Mouse (Mus musculus) 3T3-L1 (cell line): Measurements from ENCODE around the gene Carns1.
A peak's percentile ranks its signal among the peaks of the same experiment; 100 is the strongest.

Experiments used
- DNase-seq: peaks from one replicate; pipeline ENCODE4 v3.0.0-alpha.2; 2015; ENCODE audit warnings: low read depth, low spot score

Gene Carns1

GRCm38 (mm10) chr19:4150567-4151487 is 24.5 kb downstream of the Carns1 start:
- DNase-seq = no peak

GRCm38 (mm10) chr19:4149764-4150461 is 25.4 kb downstream of the Carns1 start:
- no peak for DNase-seq

GRCm38 (mm10) chr19:4149283-4149682 is 26.0 kb downstream of the Carns1 start:
- no peak for DNase-seq

GRCm38 (mm10) chr19:4148819-4149218 is 26.5 kb downstream of the Carns1 start:
- no peak for DNase-seq

- DNase-seq = peak; percentile 95
These were observed 26.8 kb downstream of the Carns1 start, which contains the start of gene Coro1b for GRCm38 (mm10) chr19:4148491-4148806. Gene Coro1b (plus strand): TSS chr19:4148619.

GRCm38 (mm10) chr19:4147782-4148490 is 27.3 kb downstream of the Carns1 start:
- DNase-seq = no peak

- DNase-seq = no peak
These were observed 28.3 kb downstream of the Carns1 start for GRCm38 (mm10) chr19:4147022-4147405.

GRCm38 (mm10) chr19:4146366-4147021 is 28.8 kb downstream of the Carns1 start:
- DNase-seq = no peak

- no peak for DNase-seq
These were observed 29.3 kb downstream of the Carns1 start for GRCm38 (mm10) chr19:4145936-4146335.

GRCm38 (mm10) chr19:4144550-4145498 is 30.5 kb downstream of the Carns1 start:
- no peak for DNase-seq

- no peak for DNase-seq
These were observed 31.5 kb downstream of the Carns1 start, which contains the start of gene Cabp4 for GRCm38 (mm10) chr19:4143759-4144268. Gene Cabp4 (minus strand): TSS chr19:4144033.

- DNase-seq = no peak
These were observed 32.7 kb downstream of the Carns1 start for GRCm38 (mm10) chr19:4142416-4143173.

- DNase-seq = no peak
These were observed 35.1 kb downstream of the Carns1 start for GRCm38 (mm10) chr19:4140147-4140546.

GRCm38 (mm10) chr19:4139446-4139845 is 35.8 kb downstream of the Carns1 start, which contains the start of gene Gpr152:
Gene Gpr152 (plus strand): TSS chr19:4139787.
- DNase-seq = no peak

- no peak for DNase-seq
These were observed 37.4 kb downstream of the Carns1 start for GRCm38 (mm10) chr19:4137913-4138312.

GRCm38 (mm10) chr19:4136463-4136862 is 38.8 kb downstream of the Carns1 start:
- peak; percentile 48 for DNase-seq

GRCm38 (mm10) chr19:4135963-4136345 is 39.3 kb downstream of the Carns1 start:
- peak; percentile 80 for DNase-seq

GRCm38 (mm10) chr19:4135229-4135962 is 39.9 kb downstream of the Carns1 start:
- peak; percentile 67 for DNase-seq

GRCm38 (mm10) chr19:4134354-4134753 is 40.9 kb downstream of the Carns1 start:
- DNase-seq = no peak
